Mouse (Mus musculus): ENCODE results near the gene Ninl.

Gene Ninl

GRCm38 (mm10) chr2:150904272-150904935 is 134.8 kb downstream of the Ninl start, which contains the start of gene Abhd12:
Gene Abhd12, minus strand, starts transcription at chr2:150904741.
- peak; percentile 93 for DNase-seq (ENCODE audit: low read depth)

- DNase-seq (ENCODE audit: low read depth): no peak
These were observed 136.8 kb downstream of the Ninl start for GRCm38 (mm10) chr2:150902347-150902746.

- no peak for DNase-seq (ENCODE audit: low read depth)
These were observed 138.8 kb downstream of the Ninl start for GRCm38 (mm10) chr2:150900341-150900740.

- no peak for DNase-seq (ENCODE audit: low read depth)
These were observed 143.4 kb downstream of the Ninl start for GRCm38 (mm10) chr2:150895691-150896252.

- DNase-seq (ENCODE audit: low read depth): no peak
These were observed 144.4 kb downstream of the Ninl start for GRCm38 (mm10) chr2:150894617-150895267.

- DNase-seq (ENCODE audit: low read depth): no peak
These were observed 151.8 kb downstream of the Ninl start for GRCm38 (mm10) chr2:150887370-150887769.

- no peak for DNase-seq (ENCODE audit: low read depth)
These were observed 152.9 kb downstream of the Ninl start for GRCm38 (mm10) chr2:150886315-150886714.

- no peak for DNase-seq (ENCODE audit: low read depth)
These were observed 153.4 kb downstream of the Ninl start for GRCm38 (mm10) chr2:150885814-150886213.

GRCm38 (mm10) chr2:150884779-150885110 is 154.4 kb downstream of the Ninl start:
- DNase-seq (ENCODE audit: low read depth): no peak

Measured in c-Kit-positive CD71-negative TER-119-negative erythroid progenitor cells, embryonic 14.5 days (primary cell).